Mouse (Mus musculus) yolk sac, embryonic 10.5 days (tissue): ENCODE results near the gene Sp100.

Experiments
- DNase-seq: peaks from one replicate; pipeline ENCODE4 v3.0.0-alpha.2; 2017; ENCODE audit warnings: low spot score

The Sp100 gene

DNA sequence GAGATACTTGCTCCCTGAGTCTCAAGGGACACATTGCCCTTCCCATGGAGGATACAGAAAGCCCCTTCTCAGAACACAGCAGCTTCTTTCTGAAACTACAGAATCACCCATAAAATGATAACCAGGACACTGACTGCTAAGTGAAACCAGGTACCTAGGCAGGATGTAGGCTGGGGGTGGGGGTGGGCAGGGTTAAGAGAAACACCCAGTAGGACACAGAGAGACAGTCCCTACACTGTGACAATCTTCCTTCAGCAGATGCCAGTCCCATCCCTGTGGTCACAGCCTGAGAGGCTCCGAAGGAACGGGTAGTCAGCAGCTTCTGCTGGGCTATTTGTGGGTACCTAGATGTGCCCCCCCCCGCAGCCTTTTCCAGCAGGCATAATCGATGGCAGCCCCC lies 100.9 kb downstream of the Sp100 start:
- DNase-seq = no peak

DNA sequence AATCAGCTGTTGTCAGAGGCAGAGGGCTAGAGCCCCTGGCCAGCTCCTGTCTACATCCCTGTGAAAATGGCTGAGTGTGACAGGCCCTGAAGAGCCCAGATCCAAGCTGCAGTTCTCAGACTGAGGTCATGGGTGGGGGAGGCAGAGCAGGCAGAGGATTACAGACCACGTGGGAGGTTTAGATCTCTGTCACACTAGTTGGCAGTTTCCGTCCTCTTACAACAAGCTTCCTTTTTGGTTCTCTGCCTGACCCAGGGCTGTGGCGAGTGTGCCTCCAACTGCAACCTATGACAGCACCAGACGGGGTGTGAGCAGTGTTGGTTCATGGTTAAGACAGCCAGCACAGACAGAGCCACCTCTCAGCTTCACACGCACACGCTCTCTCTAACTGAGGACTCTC lies 101.7 kb downstream of the Sp100 start:
- DNase-seq = peak; percentile 11

DNA sequence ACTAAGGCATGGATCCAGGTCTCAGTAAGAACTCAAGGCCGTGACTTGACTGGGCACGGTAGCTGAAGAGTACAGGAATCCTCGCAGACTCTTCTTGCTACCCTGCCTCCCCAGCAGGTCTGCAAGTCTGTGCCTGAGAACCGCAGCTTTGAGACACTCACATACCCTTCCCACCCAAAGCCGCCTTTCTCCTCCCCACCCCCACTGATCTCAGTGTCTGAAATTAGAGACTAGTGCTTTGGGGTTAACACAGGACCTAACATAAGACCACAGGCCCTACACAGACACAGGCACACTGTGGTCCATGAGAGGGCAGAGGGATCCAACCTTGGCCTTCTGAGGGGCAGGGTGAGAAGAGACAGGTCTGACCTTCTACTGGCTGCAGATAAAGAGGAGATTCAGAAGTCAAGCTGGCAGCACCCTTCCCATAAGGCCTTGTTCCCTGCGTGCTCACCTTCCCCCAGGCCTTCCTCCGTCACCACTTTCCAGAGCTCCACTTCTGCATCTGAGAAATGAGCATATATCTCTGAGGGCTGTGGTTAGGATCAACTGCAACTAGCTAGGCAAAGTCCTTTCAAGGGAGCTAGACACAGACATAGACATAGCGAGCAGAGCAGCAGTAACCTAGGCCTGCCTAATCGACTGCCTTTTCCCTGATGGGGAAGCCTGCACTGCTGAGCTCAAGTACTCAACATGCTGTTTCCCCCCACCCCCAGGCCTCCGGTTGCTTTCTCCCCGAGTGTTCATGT lies 102.3 kb downstream of the Sp100 start:
- no peak for DNase-seq

DNA sequence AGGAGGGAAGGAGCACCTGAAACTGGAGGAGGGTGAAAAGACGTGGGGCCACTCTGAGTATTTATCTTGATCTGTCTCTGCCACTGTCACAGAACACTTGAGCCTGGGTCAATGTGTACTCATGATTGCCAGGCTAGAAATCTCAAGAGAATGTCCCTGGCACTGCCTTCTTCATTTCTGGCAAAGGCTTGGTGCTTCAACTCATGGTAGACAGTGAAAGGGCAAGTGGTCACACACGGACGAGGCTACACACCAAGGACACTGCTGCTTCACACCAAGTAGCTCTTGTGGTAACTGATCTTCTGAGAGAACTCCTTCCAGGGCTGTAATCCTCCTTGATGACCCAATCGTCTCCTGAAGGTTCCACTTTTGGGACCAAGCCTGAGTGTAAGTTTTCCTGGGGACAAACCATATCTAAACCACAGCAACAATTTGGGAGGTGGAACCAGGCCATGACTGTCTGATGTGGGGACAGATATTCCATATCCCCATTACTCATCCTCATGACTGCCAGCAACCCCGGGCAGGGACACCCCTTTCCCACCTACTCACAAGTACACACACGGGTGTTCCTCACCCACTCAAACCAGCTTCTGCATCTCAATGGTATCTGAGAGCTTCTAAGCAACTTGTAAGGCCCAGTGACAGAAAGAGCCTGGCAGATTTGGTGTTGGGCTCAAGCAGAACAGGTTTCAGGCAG lies 107.9 kb downstream of the Sp100 start:
- no peak for DNase-seq

DNA sequence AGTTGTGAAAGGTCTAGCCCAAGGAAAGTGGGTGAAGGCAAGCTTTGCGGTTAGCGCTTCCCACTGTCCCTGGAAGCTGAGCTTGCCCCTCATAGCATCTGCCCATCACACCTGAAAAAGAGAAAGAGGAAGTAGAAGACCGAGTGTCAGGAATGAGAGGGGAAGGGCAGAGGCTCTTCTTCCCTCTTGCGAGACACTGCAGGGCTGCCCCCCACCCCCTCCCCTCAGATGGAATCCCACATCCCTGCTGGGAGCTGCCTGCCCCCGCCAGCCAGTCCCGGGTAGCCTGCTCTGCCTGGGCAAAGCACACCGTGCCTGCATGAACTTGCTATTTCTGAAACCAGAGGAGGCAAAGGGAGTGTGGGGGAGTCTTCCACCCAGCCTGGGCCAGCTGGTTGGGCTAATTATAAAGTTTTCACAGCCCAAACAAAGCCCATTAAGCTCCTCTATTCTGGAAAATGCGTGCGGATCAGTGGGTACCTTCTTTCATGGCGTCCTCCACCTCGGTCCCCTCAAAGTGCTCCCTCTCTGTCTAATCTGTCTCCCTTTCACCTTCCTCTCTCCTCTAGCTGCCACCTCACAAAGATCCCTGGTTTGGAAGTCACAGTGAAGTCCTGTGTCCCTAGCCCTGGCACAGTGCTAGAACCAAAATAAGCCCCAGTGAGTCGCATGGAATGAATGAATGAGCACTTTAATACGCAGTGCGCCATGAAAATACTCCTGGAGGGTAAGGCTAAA lies 108.6 kb downstream of the Sp100 start:
- no peak for DNase-seq

DNA sequence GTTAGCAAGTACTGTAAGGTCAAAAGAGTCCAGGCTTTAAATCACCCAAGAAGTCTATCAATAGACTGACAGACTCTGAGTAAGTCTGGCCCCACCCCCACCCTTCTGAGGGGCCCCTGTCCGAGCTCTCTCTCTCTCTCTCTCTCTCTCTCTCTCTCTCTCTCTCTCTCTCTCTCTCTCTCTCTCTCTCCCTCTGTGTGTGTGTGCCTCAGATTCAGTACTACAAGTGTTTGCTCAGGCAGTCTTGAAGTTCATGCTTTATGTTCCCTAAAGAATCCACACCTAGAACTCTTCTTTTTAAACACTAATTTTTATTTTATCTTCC lies 109.1 kb downstream of the Sp100 start:
- no peak for DNase-seq
